Mouse (Mus musculus) liver, embryonic 12.5 days (tissue): ENCODE measurements around the gene Armc7. TPM values are rescaled to one million over a fixed set of nuclear protein-coding genes. Genes with fewer than 3 reads are reported as not detected.
A peak's percentile ranks its signal among the peaks of the same experiment; 100 is the strongest.

Experiments
- ATAC-seq: fragments of 200-750 bp; cut with Nextera tagmentation; 2 replicates; pipeline ENCODE4 v1.8.0; 2017; ENCODE audit warnings: moderate number of reproducible peaks, mild to moderate bottlenecking, moderate library complexity
- H3K27ac ChIP-seq: fragments of 300-500 bp; sonication (generic); 2 replicates; pipeline ENCODE4 v1.5.1; 2016; ENCODE audit warnings: mild to moderate bottlenecking
- H3K27me3 ChIP-seq: fragments of 300-500 bp; sonication (generic); replicated peaks from 2 replicates; pipeline ENCODE4 v1.6.1; 2016; ENCODE audit warnings: mild to moderate bottlenecking, moderate library complexity
- H3K36me3 ChIP-seq: fragments of 300-500 bp; sonication (generic); 2 replicates; pipeline ENCODE4 v1.6.1; 2016; ENCODE audit warnings: mild to moderate bottlenecking, moderate library complexity
- H3K4me1 ChIP-seq: fragments of 300-500 bp; sonication (generic); 2 replicates; pipeline ENCODE4 v1.6.1; 2016
- H3K4me2 ChIP-seq: fragments of 300-500 bp; sonication (generic); 2 replicates; pipeline ENCODE4 v1.6.1; 2016; ENCODE audit warnings: mild to moderate bottlenecking, moderate library complexity
- H3K4me3 ChIP-seq: fragments of 300-500 bp; sonication (generic); 2 replicates; pipeline ENCODE4 v1.5.1; 2016; ENCODE audit warnings: mild to moderate bottlenecking, moderate library complexity
- H3K9ac ChIP-seq: fragments of 300-500 bp; sonication (generic); 2 replicates; pipeline ENCODE4 v1.6.1; 2016; ENCODE audit warnings: mild to moderate bottlenecking, moderate library complexity
- H3K9me3 ChIP-seq: fragments of 300-500 bp; sonication (generic); replicated peaks from 2 replicates; pipeline ENCODE4 v1.6.1; 2016; ENCODE audit warnings: mild to moderate bottlenecking, moderate library complexity
- WGBS: fragments of 180-500 bp; shearing (Covaris S2); methylation state at CpG from one replicate; pipeline ENCODE4 v1.1.7; 2016; ENCODE audit not compliant: insufficient replicate concordance; 5-methylcytosine and 5-hydroxymethylcytosine counted together
- polyA plus RNA-seq: library from polyadenylated mRNA; unstranded; fragments of >200 nt; fragmentation: Nextera tagmentation; extraction: Ambion mirVana; gene quantifications from 2 replicates; pipeline ENCODE4 v1.2.1, GENCODE M21; 2016

Gene Armc7
- polyA plus RNA-seq, 1 experiment from 2014 or later: 4.2 TPM

DNA sequence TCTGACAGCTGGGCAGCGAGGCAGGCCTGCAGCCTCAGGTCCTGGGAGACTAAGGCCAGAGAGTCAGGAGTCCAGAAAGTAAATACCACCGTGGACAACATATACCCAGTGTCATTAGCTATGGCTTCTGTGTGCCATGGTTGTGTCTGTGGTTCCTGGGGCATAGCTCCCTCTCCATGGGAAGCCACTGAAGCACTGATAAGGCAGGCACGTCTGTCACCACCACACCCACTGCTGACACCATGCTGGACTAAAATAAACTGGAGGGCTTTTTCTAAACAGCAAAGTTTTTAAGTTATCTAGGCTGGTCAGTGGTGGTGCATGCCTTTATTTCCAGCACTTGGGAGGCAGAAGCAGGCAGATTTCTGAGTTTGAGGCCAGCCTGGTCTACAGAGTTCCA, 31.1 kb downstream of the Armc7 start:
- H3K9ac ChIP-seq: peak overlapping the region; percentile 59

DNA sequence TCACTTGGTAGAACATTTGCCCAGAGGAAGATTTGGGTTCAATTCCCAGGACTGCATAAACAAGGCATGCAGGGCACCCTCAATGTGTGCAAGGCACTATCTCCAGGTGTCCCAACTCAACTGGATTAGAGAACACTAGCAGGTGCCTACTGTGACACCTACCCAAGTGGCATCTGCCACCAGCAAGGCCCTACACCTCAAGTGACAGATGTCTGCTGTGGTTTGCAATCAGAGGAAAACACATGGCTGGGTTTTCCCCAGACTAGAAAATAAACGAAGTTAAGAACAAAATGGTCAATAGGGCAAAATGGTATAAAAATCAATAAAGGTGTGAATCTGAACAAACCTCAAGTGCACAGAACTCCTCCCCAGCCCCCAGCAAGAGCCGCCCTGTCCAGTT, 32.6 kb downstream of the Armc7 start:
- Histone ChIP-seq H3K27me3 (no peaks in the 10 kb centered on the region), H3K27ac (peak overlapping the region; percentile 89), H3K4me3 (no peak overlapping the region), H3K9ac (peak overlapping the region; percentile 51; the same call in 1 of the 2 replicates), H3K36me3 (peaks cover 33% of the 10 kb centered on the region), H3K4me2 (peak overlapping the region; percentile 62), H3K4me1 (peaks cover 85% of the 10 kb centered on the region), H3K9me3 (no peaks in the 10 kb centered on the region)
- 46% methylated on average over 2 of the region's 2 CpGs for WGBS
- no peak for ATAC-seq

More for the DNA sequence above, 31.1 kb downstream of the Armc7 start:
- Histone ChIP-seq H3K27me3 (no peaks in the 10 kb centered on the region), H3K36me3 (peaks cover 47% of the 10 kb centered on the region), H3K9me3 (no peaks in the 10 kb centered on the region), H3K4me2 (peak overlapping the region; percentile 62), H3K27ac (peak overlapping the region; percentile 89), H3K4me3 (peak overlapping the region; percentile 20), H3K4me1 (peaks cover 70% of the 10 kb centered on the region)
- peak; percentile 78 for ATAC-seq
- 19% methylated on average over 3 of the region's 3 CpGs for WGBS

DNA sequence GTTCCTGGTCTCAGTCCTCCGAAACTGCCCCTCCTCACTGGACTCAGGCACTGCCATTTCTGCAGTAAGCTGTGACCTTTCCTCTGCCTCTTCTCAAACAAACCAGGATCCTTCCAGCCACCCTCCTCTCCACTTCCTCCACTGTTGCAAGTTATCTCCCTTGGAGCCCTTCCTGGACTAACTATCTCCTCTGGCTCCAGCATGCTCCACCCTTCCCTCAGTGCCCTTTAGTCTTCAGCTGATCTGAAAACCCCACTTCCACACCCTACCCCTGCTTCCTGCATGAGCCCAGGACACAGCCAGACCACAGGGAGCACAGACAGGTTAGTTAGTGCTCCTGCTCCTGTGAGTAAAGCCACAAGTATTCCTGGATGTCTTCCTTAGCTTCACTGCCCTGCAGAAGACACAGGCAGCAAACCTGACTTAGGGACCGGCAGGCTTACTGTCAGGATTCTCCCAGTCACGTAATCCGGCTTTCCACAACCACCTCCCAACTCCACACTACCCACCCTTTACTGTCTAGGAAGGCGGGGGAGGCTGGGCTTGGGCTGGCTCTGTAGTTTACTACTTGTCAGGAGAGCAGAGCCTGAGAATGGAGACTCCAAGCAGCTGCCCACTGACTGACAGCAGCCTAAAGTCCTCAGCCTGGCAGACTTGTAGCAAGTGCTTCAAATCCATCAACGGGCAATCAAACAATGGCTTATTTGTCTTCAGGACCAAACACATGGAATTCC, 34.5 kb downstream of the Armc7 start:
- no peaks in the 10 kb centered on the region for H3K9me3 ChIP-seq
- peak overlapping the region; percentile 91 for H3K4me2 ChIP-seq
- ATAC-seq: peak; percentile 53
- peak overlapping the region; percentile 88 for H3K4me3 ChIP-seq
- peak overlapping the region; percentile 93 for H3K27ac ChIP-seq
- peak overlapping the region; percentile 76 for H3K9ac ChIP-seq
- H3K4me1 ChIP-seq: peaks cover 88% of the 10 kb centered on the region
- no peaks in the 10 kb centered on the region for H3K27me3 ChIP-seq
- H3K36me3 ChIP-seq: peaks cover 17% of the 10 kb centered on the region
- WGBS: 22% methylated on average over 6 of the region's 6 CpGs

GRCm38 (mm10) chr11:115510507-115510888, 35.0 kb downstream of the Armc7 start:
- no peaks in the 10 kb centered on the region for H3K9me3 ChIP-seq
- H3K4me2 ChIP-seq: peak overlapping the region; percentile 91
- H3K27me3 ChIP-seq: no peaks in the 10 kb centered on the region
- H3K36me3 ChIP-seq: peaks cover 11% of the 10 kb centered on the region
- no peak for ATAC-seq
- H3K4me3 ChIP-seq: peak overlapping the region; percentile 88
- peak overlapping the region; percentile 76 for H3K9ac ChIP-seq
- peaks cover 86% of the 10 kb centered on the region for H3K4me1 ChIP-seq
- H3K27ac ChIP-seq: peak overlapping the region; percentile 93
- WGBS: 21% methylated on average over 5 of the region's 5 CpGs

DNA sequence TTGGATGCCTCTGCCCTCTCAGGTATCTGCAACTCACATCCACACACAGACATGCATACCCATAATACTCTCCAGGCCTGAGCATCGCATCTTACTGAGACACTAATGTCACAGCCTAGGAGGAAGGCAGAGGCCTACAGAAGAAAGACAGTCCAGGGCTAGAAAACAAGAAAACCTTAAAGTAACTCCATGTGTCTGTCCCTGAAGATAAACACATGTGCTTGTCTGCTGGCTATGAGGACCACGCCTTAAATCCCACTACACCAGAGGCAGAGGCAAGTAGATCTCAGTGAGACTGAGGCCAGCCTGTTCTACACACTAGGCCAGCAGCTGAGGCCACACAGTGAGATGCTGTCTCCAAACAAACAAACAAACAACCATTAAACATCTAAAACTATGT, 35.7 kb downstream of the Armc7 start:
- H3K27ac ChIP-seq: peak overlapping the region; percentile 93
- no peaks in the 10 kb centered on the region for H3K27me3 ChIP-seq
- H3K9ac ChIP-seq: peak overlapping the region; percentile 94
- 23% methylated on average over 2 of the region's 2 CpGs for WGBS
- H3K36me3 ChIP-seq: peaks cover 11% of the 10 kb centered on the region
- peak overlapping the region; percentile 91 for H3K4me2 ChIP-seq
- no peaks in the 10 kb centered on the region for H3K9me3 ChIP-seq
- H3K4me3 ChIP-seq: peak overlapping the region; percentile 88
- ATAC-seq: peak; percentile 72
- peaks cover 80% of the 10 kb centered on the region for H3K4me1 ChIP-seq

- Histone ChIP-seq H3K9ac (peak overlapping the region; percentile 94), H3K36me3 (peaks cover 11% of the 10 kb centered on the region), H3K9me3 (no peaks in the 10 kb centered on the region), H3K4me3 (peak overlapping the region; percentile 88), H3K4me2 (peak overlapping the region; percentile 91), H3K27ac (peak overlapping the region; percentile 93), H3K27me3 (no peaks in the 10 kb centered on the region), H3K4me1 (peaks cover 71% of the 10 kb centered on the region)
- ATAC-seq: no peak
- WGBS: 46% methylated on average over 3 of the region's 3 CpGs
These were observed 36.5 kb downstream of the Armc7 start for GRCm38 (mm10) chr11:115512004-115512403.

- H3K27me3 ChIP-seq: no peaks in the 10 kb centered on the region
- 28% methylated on average over 8 of the region's 8 CpGs for WGBS
- H3K4me3 ChIP-seq: peak overlapping the region; percentile 88
- peaks cover 65% of the 10 kb centered on the region for H3K4me1 ChIP-seq
- no peak for ATAC-seq
- H3K9me3 ChIP-seq: no peaks in the 10 kb centered on the region
- peak overlapping the region; percentile 93 for H3K27ac ChIP-seq
- peak overlapping the region; percentile 91 for H3K4me2 ChIP-seq
- peak overlapping the region; percentile 94 for H3K9ac ChIP-seq
- H3K36me3 ChIP-seq: peaks cover 11% of the 10 kb centered on the region
These were observed 37.1 kb downstream of the Armc7 start for GRCm38 (mm10) chr11:115512407-115513183.

- Histone ChIP-seq H3K9ac (peak overlapping the region; percentile 94), H3K4me1 (peaks cover 56% of the 10 kb centered on the region), H3K9me3 (no peaks in the 10 kb centered on the region), H3K36me3 (peaks cover 4% of the 10 kb centered on the region), H3K4me3 (peak overlapping the region; percentile 88), H3K27ac (peak overlapping the region; percentile 93), H3K4me2 (peak overlapping the region; percentile 91), H3K27me3 (no peaks in the 10 kb centered on the region)
- WGBS: under 1% methylated on average over 57 of the region's 57 CpGs
- peak; percentile 63 for ATAC-seq
These were observed 38.1 kb downstream of the Armc7 start for GRCm38 (mm10) chr11:115513271-115514237.

GRCm38 (mm10) chr11:115514238-115514663, 38.8 kb downstream of the Armc7 start, which contains the start of gene Jpt1:
Gene Jpt1, minus strand, starts transcription at chr11:115514387.
- Histone ChIP-seq H3K4me1 (peaks cover 50% of the 10 kb centered on the region), H3K9me3 (no peaks in the 10 kb centered on the region), H3K4me2 (peak within 1 kb of the TSS; percentile 91), H3K27me3 (no peaks in the 10 kb centered on the region), H3K36me3 (no peaks in the 10 kb centered on the region), H3K4me3 (peak within 1 kb of the TSS; percentile 88), H3K27ac (peak within 1 kb of the TSS; percentile 93), H3K9ac (peak within 1 kb of the TSS; percentile 94)
- under 1% methylated on average over 24 of the region's 24 CpGs for WGBS
- peak; percentile 85 for ATAC-seq

DNA sequence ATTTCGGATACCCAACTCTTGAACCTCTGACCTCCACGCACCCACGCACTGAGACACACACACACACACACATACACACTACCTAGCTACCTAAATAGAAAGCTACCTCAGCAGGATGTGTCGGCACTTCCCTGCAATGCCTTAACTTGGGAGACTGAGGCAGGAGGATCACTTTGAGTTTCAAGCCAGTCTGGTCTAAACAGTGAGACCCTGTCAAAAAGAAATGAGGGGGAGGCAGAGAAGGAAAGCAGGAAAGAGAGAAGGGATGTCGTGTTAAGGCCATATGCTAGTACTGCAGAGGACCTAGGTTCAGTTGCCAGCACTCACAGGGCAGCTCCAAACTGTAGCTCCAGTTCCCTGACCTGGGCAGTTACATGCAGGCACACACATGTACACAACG, 39.6 kb downstream of the Armc7 start:
- 0 out of 2 replicates have a peak overlapping the region, but pooled peaks have one; percentile 5 for H3K9ac ChIP-seq
- H3K9me3 ChIP-seq: no peaks in the 10 kb centered on the region
- H3K36me3 ChIP-seq: no peaks in the 10 kb centered on the region
- WGBS: 68% methylated on average over 6 of the region's 6 CpGs
- no peak overlapping the region for H3K27ac ChIP-seq
- ATAC-seq: no peak
- H3K27me3 ChIP-seq: no peaks in the 10 kb centered on the region
- no peak overlapping the region for H3K4me3 ChIP-seq
- H3K4me1 ChIP-seq: peaks cover 42% of the 10 kb centered on the region
- peak overlapping the region; percentile 91 for H3K4me2 ChIP-seq

DNA sequence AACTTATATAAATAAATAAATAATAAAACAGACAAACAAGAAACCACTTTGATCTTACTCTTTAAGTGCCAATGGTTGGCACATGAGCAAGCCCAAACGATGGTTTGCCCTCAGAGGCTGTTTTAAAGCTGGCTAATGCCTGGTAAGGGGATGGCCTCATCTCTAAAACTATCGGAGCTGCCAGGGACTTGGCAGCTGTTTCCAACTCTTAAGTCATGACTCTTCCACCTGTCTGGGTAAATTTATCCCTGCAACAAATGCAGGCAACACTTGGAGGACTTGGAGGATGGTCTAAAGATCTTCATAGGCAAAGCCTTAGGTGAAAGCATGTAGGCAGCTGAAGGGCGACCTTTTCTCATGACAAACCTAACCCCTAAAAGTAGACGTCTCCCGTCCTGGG, 41.5 kb downstream of the Armc7 start:
- Histone ChIP-seq H3K27ac (no peak overlapping the region), H3K4me1 (peaks cover 23% of the 10 kb centered on the region), H3K9me3 (no peaks in the 10 kb centered on the region), H3K36me3 (peaks cover 4% of the 10 kb centered on the region), H3K27me3 (no peaks in the 10 kb centered on the region), H3K4me2 (no peak overlapping the region), H3K4me3 (no peak overlapping the region), H3K9ac (no peak overlapping the region)
- WGBS: 70% methylated on average over 5 of the region's 5 CpGs
- no peak for ATAC-seq
